Mouse (Mus musculus): Measurements from ENCODE around the gene Gldc.
A peak's percentile ranks its signal among the peaks of the same experiment; 100 is the strongest.
"Not testable (repeated sequence)": the region's sequence is repeated elsewhere in the genome, so short reads cannot be mapped to it uniquely, and the experiment has no call there.

Gldc gene

GRCm38 (mm10) chr19:30174919-30175571 lies at the start of gene Gldc:
Gldc (minus strand) TSS chr19:30175429.
- DNase-seq (ENCODE audit: low read depth, low spot score) = peak; percentile 76

GRCm38 (mm10) chr19:30222593-30222992 lies 47.4 kb upstream of the Gldc start:
- not testable (repeated sequence) for DNase-seq (ENCODE audit: low read depth, low spot score)

- no peak for DNase-seq (ENCODE audit: low read depth, low spot score)
Observed at GRCm38 (mm10) chr19:30217335-30217734, 42.1 kb upstream of the Gldc start.

GRCm38 (mm10) chr19:30216186-30216585 lies 41.0 kb upstream of the Gldc start:
- DNase-seq (ENCODE audit: low read depth, low spot score) = no peak

GRCm38 (mm10) chr19:30215736-30216135 lies 40.5 kb upstream of the Gldc start:
- DNase-seq (ENCODE audit: low read depth, low spot score) = not testable (repeated sequence)

GRCm38 (mm10) chr19:30214026-30214425 lies 38.8 kb upstream of the Gldc start:
- DNase-seq (ENCODE audit: low read depth, low spot score) = no peak

- not testable (repeated sequence) for DNase-seq (ENCODE audit: low read depth, low spot score)
Observed at GRCm38 (mm10) chr19:30209006-30209405, 33.8 kb upstream of the Gldc start.

GRCm38 (mm10) chr19:30206981-30207380 lies 31.8 kb upstream of the Gldc start:
- no peak for DNase-seq (ENCODE audit: low read depth, low spot score)

- DNase-seq (ENCODE audit: low read depth, low spot score) = no peak
Observed at GRCm38 (mm10) chr19:30205874-30206273, 30.6 kb upstream of the Gldc start.

- no peak for DNase-seq (ENCODE audit: low read depth, low spot score)
Observed at GRCm38 (mm10) chr19:30205159-30205816, 30.1 kb upstream of the Gldc start.

GRCm38 (mm10) chr19:30202177-30202576 lies 26.9 kb upstream of the Gldc start:
- no peak for DNase-seq (ENCODE audit: low read depth, low spot score)

- no peak for DNase-seq (ENCODE audit: low read depth, low spot score)
Observed at GRCm38 (mm10) chr19:30194999-30195398, 19.8 kb upstream of the Gldc start.

- no peak for DNase-seq (ENCODE audit: low read depth, low spot score)
Observed at GRCm38 (mm10) chr19:30187232-30187631, 12.0 kb upstream of the Gldc start.

- DNase-seq (ENCODE audit: low read depth, low spot score) = peak; percentile 46
Observed at GRCm38 (mm10) chr19:30185536-30185935, 10.3 kb upstream of the Gldc start.

- DNase-seq (ENCODE audit: low read depth, low spot score) = no peak
Observed at GRCm38 (mm10) chr19:30179979-30180378, 4.8 kb upstream of the Gldc start.

- DNase-seq (ENCODE audit: low read depth, low spot score) = no peak
Observed at GRCm38 (mm10) chr19:30174074-30174670, 1.1 kb downstream of the Gldc start.

- no peak for DNase-seq (ENCODE audit: low read depth, low spot score)
Observed at GRCm38 (mm10) chr19:30171346-30172055, 3.7 kb downstream of the Gldc start.

- DNase-seq (ENCODE audit: low read depth, low spot score) = no peak
Observed at GRCm38 (mm10) chr19:30170319-30170718, 4.9 kb downstream of the Gldc start.

- no peak for DNase-seq (ENCODE audit: low read depth, low spot score)
Observed at GRCm38 (mm10) chr19:30166801-30167505, 8.3 kb downstream of the Gldc start.

- DNase-seq (ENCODE audit: low read depth, low spot score) = no peak
Observed at GRCm38 (mm10) chr19:30164228-30164627, 11.0 kb downstream of the Gldc start.

GRCm38 (mm10) chr19:30162808-30163207 lies 12.4 kb downstream of the Gldc start:
- no peak for DNase-seq (ENCODE audit: low read depth, low spot score)

GRCm38 (mm10) chr19:30160021-30160420 lies 15.2 kb downstream of the Gldc start:
- no peak for DNase-seq (ENCODE audit: low read depth, low spot score)
